Comparison of ENCODE assay signal across 33 mouse cellular contexts in the genomic region with DNA sequence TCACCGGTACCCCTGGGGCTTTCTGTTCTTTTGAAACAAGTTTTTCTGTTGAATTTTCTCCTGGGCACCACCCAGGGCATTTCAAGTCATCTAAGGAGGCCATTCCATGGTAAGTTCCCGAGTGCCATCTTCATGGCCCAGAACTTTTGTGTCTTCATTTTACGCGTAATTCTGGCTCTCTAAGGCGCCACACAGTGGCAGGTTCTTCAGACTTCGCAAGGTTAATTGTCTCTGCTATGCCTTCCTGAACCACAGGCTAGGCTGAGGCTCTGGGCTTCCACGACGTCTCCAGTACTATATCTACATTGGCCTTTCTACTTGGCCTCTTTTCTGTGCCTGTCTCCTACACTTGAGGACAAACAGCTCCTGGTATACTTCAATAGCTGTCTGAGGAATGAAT. TPM values are rescaled to one million over a fixed set of nuclear protein-coding genes. Genes with fewer than 3 reads are reported as not detected.
DNase-seq lines count a peak whose midpoint lies in the region; ATAC-seq and TF ChIP-seq lines count a peak whose summit lies in the region.
"Had no signal": no experiment of that assay in that cellular context is flagged by ENCODE, and none has a peak within 500 bp of the region (broad histone marks: within the 10 kb centered on the region; RNA-seq: fewer than 3 reads in every experiment).

No protein-coding gene starts in this region.

- no peak overlapping the region for H3K4me3 ChIP-seq in intestine, postnatal 0 days (ENCODE audit: low read depth, low read length)
- no peak overlapping the region for H3K4me3 ChIP-seq in intestine, embryonic 15.5 days (replicated peaks)
- H3K4me3 ChIP-seq in midbrain, postnatal 0 days (ENCODE audit: low read depth, low read length), result no peak overlapping the region
- no peak overlapping the region for H3K4me3 ChIP-seq in midbrain, embryonic 13.5 days (replicated peaks)
- H3K4me3 ChIP-seq: embryonic facial prominence, embryonic 10.5 days; forebrain, embryonic 15.5 days; heart, embryonic 12.5 days; liver, embryonic 13.5 days; neural tube, embryonic 15.5 days had no signal

- no peaks in the 10 kb centered on the region for H3K36me3 ChIP-seq in intestine, postnatal 0 days (ENCODE audit: control insufficient read depth, insufficient read depth)
- H3K36me3 ChIP-seq in intestine, embryonic 15.5 days, result no peaks in the 10 kb centered on the region
- no peaks in the 10 kb centered on the region for H3K36me3 ChIP-seq in midbrain, postnatal 0 days (ENCODE audit: insufficient read depth, low read length)
- H3K36me3 ChIP-seq in midbrain, embryonic 13.5 days, result peaks cover 5% of the 10 kb centered on the region; the same call in 1 of the 2 replicates
- H3K36me3 ChIP-seq: forebrain, embryonic 15.5 days; G1E; heart, embryonic 12.5 days; liver, embryonic 13.5 days; neural tube, embryonic 15.5 days had no signal

- H3K9ac ChIP-seq in intestine, postnatal 0 days (ENCODE audit: low read depth, low read length), result no peak overlapping the region
- H3K9ac ChIP-seq in intestine, embryonic 15.5 days, result no peak overlapping the region
- H3K9ac ChIP-seq in midbrain, postnatal 0 days (replicated peaks; ENCODE audit: low read length, poor library complexity, severe bottlenecking), result no peak overlapping the region
- H3K9ac ChIP-seq in midbrain, embryonic 13.5 days (replicated peaks), result no peak overlapping the region
- H3K9ac ChIP-seq: forebrain, embryonic 15.5 days; heart, embryonic 12.5 days; liver, embryonic 13.5 days; neural tube, embryonic 15.5 days had no signal

- WGBS in intestine, postnatal 0 days, result 69% methylated on average over 8 of the region's 8 CpGs
- WGBS in intestine, embryonic 15.5 days, result 62% methylated on average over 8 of the region's 8 CpGs
- WGBS in midbrain, postnatal 0 days, result 64% methylated on average over 8 of the region's 8 CpGs
- 73% methylated on average over 8 of the region's 8 CpGs for WGBS in midbrain, embryonic 13.5 days

- H3K9me3 ChIP-seq in intestine, postnatal 0 days (ENCODE audit: control insufficient read depth), result no peaks in the 10 kb centered on the region
- no peaks in the 10 kb centered on the region for H3K9me3 ChIP-seq in intestine, embryonic 15.5 days
- H3K9me3 ChIP-seq in midbrain, postnatal 0 days (ENCODE audit: low read length), result no peaks in the 10 kb centered on the region
- no peaks in the 10 kb centered on the region for H3K9me3 ChIP-seq in midbrain, embryonic 13.5 days
- H3K9me3 ChIP-seq: embryonic facial prominence, embryonic 10.5 days; forebrain, embryonic 15.5 days; G1E; heart, embryonic 12.5 days; liver, embryonic 13.5 days; neural tube, embryonic 15.5 days had no signal

- no peaks in the 10 kb centered on the region for H3K27me3 ChIP-seq in intestine, postnatal 0 days (replicated peaks; ENCODE audit: control insufficient read depth, insufficient read depth, low read length)
- no peaks in the 10 kb centered on the region for H3K27me3 ChIP-seq in intestine, embryonic 15.5 days (replicated peaks)
- no peaks in the 10 kb centered on the region for H3K27me3 ChIP-seq in midbrain, postnatal 0 days (ENCODE audit: insufficient read depth, low read length)
- H3K27me3 ChIP-seq in midbrain, embryonic 13.5 days, result no peaks in the 10 kb centered on the region
- H3K27me3 ChIP-seq: forebrain, embryonic 15.5 days; heart, embryonic 12.5 days; neural tube, embryonic 15.5 days; Patski had no signal

- no peak overlapping the region for H3K4me2 ChIP-seq in intestine, postnatal 0 days (replicated peaks; ENCODE audit: low read depth)
- H3K4me2 ChIP-seq in intestine, embryonic 15.5 days (replicated peaks), result no peak overlapping the region
- H3K4me2 ChIP-seq in midbrain, postnatal 0 days (ENCODE audit: low read depth, low read length, poor library complexity, severe bottlenecking), result no peak overlapping the region
- no peak overlapping the region for H3K4me2 ChIP-seq in midbrain, embryonic 13.5 days (replicated peaks)
- H3K4me2 ChIP-seq: forebrain, embryonic 15.5 days; heart, embryonic 12.5 days; liver, embryonic 13.5 days; neural tube, embryonic 15.5 days had no signal

- peak; percentile 37 for TF ChIP-seq CTCF in intestine, postnatal 0 days (IDR thresholded peaks at IDR 0.05; ENCODE audit: low read depth)
- peak; percentile 39 for TF ChIP-seq CTCF in midbrain, postnatal 0 days (IDR thresholded peaks at IDR 0.05)

- no peak for DNase-seq in midbrain, postnatal 0 days (ENCODE audit: low spot score)
- peak; percentile 68 for DNase-seq in R1 (ENCODE audit: low read depth, low spot score)
- no peak for DNase-seq in adrenal gland, postnatal 36 days
- DNase-seq in kidney, adult 11 months, result no peak
- no peak for DNase-seq in left cerebral cortex, adult 9 months (ENCODE audit: low spot score in 2 of 2)
- DNase-seq: adrenal gland, postnatal 14 days; cerebellum, adult 9-11 months; gastrocnemius, postnatal 10 days; heart, adult 11 months; heart, postnatal 14 days; layer of hippocampus, postnatal 36 days; liver, embryonic 13.5 days; right cerebral cortex, adult 18-20 months; right cerebral cortex, postnatal 4 days; thymus, postnatal 25 days had no signal

- ATAC-seq in intestine, postnatal 0 days, result no peak
- no peak for ATAC-seq in intestine, embryonic 15.5 days
- no peak for ATAC-seq in midbrain, postnatal 0 days (ENCODE audit: low FRiP score)
- ATAC-seq in midbrain, embryonic 13.5 days, result no peak
- ATAC-seq: activated CD4-positive, CD25-positive, alpha-beta regulatory T cell, adult 4 months; forebrain, embryonic 15.5 days; inflammation-experienced regulatory T-cells, adult 6 months; Patski had no signal

- no peak overlapping the region for H3K27ac ChIP-seq in intestine, postnatal 0 days (ENCODE audit: low read depth, low read length)
- no peak overlapping the region for H3K27ac ChIP-seq in intestine, embryonic 15.5 days
- no peak overlapping the region for H3K27ac ChIP-seq in midbrain, postnatal 0 days (ENCODE audit: low read depth, low read length)
- H3K27ac ChIP-seq in midbrain, embryonic 13.5 days, result no peak overlapping the region
- H3K27ac ChIP-seq: embryonic facial prominence, embryonic 10.5 days; forebrain, embryonic 15.5 days; liver, embryonic 13.5 days; neural tube, embryonic 15.5 days had no signal

- H3K4me1 ChIP-seq in intestine, postnatal 0 days (replicated peaks; ENCODE audit: control insufficient read depth, insufficient read depth, low read length), result no peaks in the 10 kb centered on the region
- H3K4me1 ChIP-seq in intestine, embryonic 15.5 days (replicated peaks), result peaks cover 6% of the 10 kb centered on the region; the same call in 1 of the 2 replicates
- H3K4me1 ChIP-seq in midbrain, postnatal 0 days (ENCODE audit: insufficient read depth, low read length), result no peaks in the 10 kb centered on the region
- 0 out of 2 replicates have a peak, but pooled peaks cover 5% of the 10 kb centered on the region for H3K4me1 ChIP-seq in midbrain, embryonic 13.5 days (replicated peaks)
- H3K4me1 ChIP-seq: forebrain, embryonic 15.5 days had no signal

RNA-seq across cellular contexts. Expression of gene Mief1, which starts 12.8 kb away (rescaled TPM):
- 12.0 and 14.2 TPM in 2 replicates for polyA plus RNA-seq in intestine, postnatal 0 days (2015; fragmentation: Nextera tagmentation; extraction: Ambion mirVana)
- 29.7 and 33.1 TPM in 2 replicates for polyA plus RNA-seq in intestine, embryonic 15.5 days (2015; fragmentation: Nextera tagmentation; extraction: Ambion mirVana)
- total RNA-seq in midbrain, postnatal 0 days (2014; rRNA removed), result 46.3 and 47.2 TPM in 2 replicates
- polyA plus RNA-seq in midbrain, postnatal 0 days (2015; fragmentation: Nextera tagmentation; extraction: Ambion mirVana), result 19.4 and 21.9 TPM in 2 replicates
- polyA plus RNA-seq in midbrain, embryonic 13.5 days (2015; fragmentation: Nextera tagmentation; extraction: Ambion mirVana), result 42.2 and 43.8 TPM in 2 replicates
- 10 to 100 TPM; 44.7 to 49.2 TPM for total RNA-seq in adrenal gland, postnatal 36 days (2021)

RNA-seq across cellular contexts. Expression of gene AC140267.1, which starts 14.6 kb away (rescaled TPM):
- polyA plus RNA-seq in intestine, postnatal 0 days (2015; fragmentation: Nextera tagmentation; extraction: Ambion mirVana), result not detected in 2 replicates
- not detected in 2 replicates for polyA plus RNA-seq in intestine, embryonic 15.5 days (2015; fragmentation: Nextera tagmentation; extraction: Ambion mirVana)
- not detected in 2 replicates for total RNA-seq in midbrain, postnatal 0 days (2014; rRNA removed)
- polyA plus RNA-seq in midbrain, postnatal 0 days (2015; fragmentation: Nextera tagmentation; extraction: Ambion mirVana), result 5.1 and 5.6 TPM in 2 replicates
- polyA plus RNA-seq in midbrain, embryonic 13.5 days (2015; fragmentation: Nextera tagmentation; extraction: Ambion mirVana), result not detected in 2 replicates
- 10 to 100 TPM; 13.7 to 16.1 TPM for total RNA-seq in adrenal gland, postnatal 36 days (2021)
- polyA plus RNA-seq: activated CD4-positive, CD25-positive, alpha-beta regulatory T cell, adult 4 months; cortical plate, adult 2 months; embryonic facial prominence, embryonic 10.5 days; G1E; hindbrain, embryonic 11.5 days; kidney, embryonic 14.5 days; limb, embryonic 14.5 days; liver, embryonic 13.5 days; lung, embryonic 16.5 days; neural tube, embryonic 15.5 days; Patski; stomach, embryonic 14.5 days had no signal

RNA-seq across cellular contexts. Expression of gene Atf4, which starts 34.0 kb away (rescaled TPM):
- 95.2 and 106 TPM in 2 replicates for polyA plus RNA-seq in intestine, postnatal 0 days (2015; fragmentation: Nextera tagmentation; extraction: Ambion mirVana)
- polyA plus RNA-seq in intestine, embryonic 15.5 days (2015; fragmentation: Nextera tagmentation; extraction: Ambion mirVana), result 138 and 143 TPM in 2 replicates
- 151 and 168 TPM in 2 replicates for total RNA-seq in midbrain, postnatal 0 days (2014; rRNA removed)
- 107 and 110 TPM in 2 replicates for polyA plus RNA-seq in midbrain, postnatal 0 days (2015; fragmentation: Nextera tagmentation; extraction: Ambion mirVana)
- polyA plus RNA-seq in midbrain, embryonic 13.5 days (2015; fragmentation: Nextera tagmentation; extraction: Ambion mirVana), result 133 and 134 TPM in 2 replicates
- total RNA-seq in adrenal gland, postnatal 36 days (2021), result 100 to 1,000 TPM; 263 to 281 TPM

RNA-seq across cellular contexts. Expression of gene Rps19bp1, which starts 43.1 kb away (rescaled TPM):
- polyA plus RNA-seq in intestine, postnatal 0 days (2015; fragmentation: Nextera tagmentation; extraction: Ambion mirVana), result 48.4 and 49.3 TPM in 2 replicates
- polyA plus RNA-seq in intestine, embryonic 15.5 days (2015; fragmentation: Nextera tagmentation; extraction: Ambion mirVana), result 55.4 and 56.0 TPM in 2 replicates
- total RNA-seq in midbrain, postnatal 0 days (2014; rRNA removed), result 34.5 and 43.8 TPM in 2 replicates
- polyA plus RNA-seq in midbrain, postnatal 0 days (2015; fragmentation: Nextera tagmentation; extraction: Ambion mirVana), result 86.9 and 87.1 TPM in 2 replicates
- polyA plus RNA-seq in midbrain, embryonic 13.5 days (2015; fragmentation: Nextera tagmentation; extraction: Ambion mirVana), result 72.9 and 77.8 TPM in 2 replicates
- total RNA-seq in adrenal gland, postnatal 36 days (2021), result 10 to 100 TPM; 41.4 to 46.9 TPM

RNA-seq across cellular contexts. Expression of gene Mgat3, which starts 47.5 kb away (rescaled TPM):
- 12.2 and 13.1 TPM in 2 replicates for polyA plus RNA-seq in intestine, postnatal 0 days (2015; fragmentation: Nextera tagmentation; extraction: Ambion mirVana)
- 12.1 and 13.6 TPM in 2 replicates for polyA plus RNA-seq in intestine, embryonic 15.5 days (2015; fragmentation: Nextera tagmentation; extraction: Ambion mirVana)
- 101 and 103 TPM in 2 replicates for total RNA-seq in midbrain, postnatal 0 days (2014; rRNA removed)
- 13.3 and 14.4 TPM in 2 replicates for polyA plus RNA-seq in midbrain, postnatal 0 days (2015; fragmentation: Nextera tagmentation; extraction: Ambion mirVana)
- 11.4 and 12.3 TPM in 2 replicates for polyA plus RNA-seq in midbrain, embryonic 13.5 days (2015; fragmentation: Nextera tagmentation; extraction: Ambion mirVana)
- 10 to 100 TPM in 1 of 2 experiments, 1 to 10 TPM in 1; 7.0 to 10.3 TPM for total RNA-seq in adrenal gland, postnatal 36 days (2021)
- total RNA-seq: G1E; megakaryocyte progenitor cell, adult 5-6 weeks had no signal
- polyA plus RNA-seq: G1E; inflammation-experienced regulatory T-cells, adult 6 months had no signal
